Mouse (Mus musculus): ENCODE data around the gene Uba7.

The Uba7 gene

DNA sequence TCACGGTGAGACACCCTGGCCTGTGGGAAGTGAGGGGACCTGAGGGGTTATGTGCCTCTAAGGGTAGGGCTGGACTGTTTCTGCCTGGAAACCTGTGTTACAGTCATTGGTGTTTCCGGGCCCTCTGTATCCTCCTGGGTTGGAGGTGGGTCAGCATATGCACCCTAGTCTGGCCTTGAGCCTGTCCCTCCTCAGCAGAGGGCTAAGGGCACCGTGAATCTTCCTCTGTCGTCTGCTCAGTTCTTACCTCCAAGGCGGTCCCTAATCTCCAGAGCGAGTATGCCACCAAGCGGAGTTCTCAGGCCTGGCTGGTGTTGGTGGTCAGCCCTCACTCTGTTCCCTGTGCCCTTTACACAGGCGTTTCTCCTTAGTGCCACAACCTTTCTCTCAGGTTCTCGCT lies 12.4 kb upstream of the Uba7 start:
- DNase-seq (ENCODE audit: low spot score) = no peak

DNA sequence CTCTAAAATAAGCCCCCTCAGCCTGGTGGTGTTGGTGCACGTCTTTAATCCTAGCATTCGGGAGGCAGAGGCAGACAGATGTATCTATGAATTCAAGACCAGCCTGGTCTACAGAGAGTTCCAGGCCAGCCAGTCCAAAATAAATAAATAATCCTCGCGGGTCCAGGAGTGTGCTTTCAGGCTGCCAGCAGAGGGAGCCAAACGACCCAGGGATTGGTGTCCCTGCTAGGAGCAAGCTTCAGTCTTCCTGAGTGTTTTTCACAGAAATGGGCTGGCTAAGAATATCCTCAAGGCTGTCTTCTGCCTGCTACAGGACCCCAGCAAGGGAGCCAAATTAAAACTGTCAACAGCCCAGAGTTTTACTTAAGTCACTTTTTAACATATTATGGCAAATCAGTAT lies 11.6 kb upstream of the Uba7 start:
- DNase-seq (ENCODE audit: low spot score) = peak; percentile 80

DNA sequence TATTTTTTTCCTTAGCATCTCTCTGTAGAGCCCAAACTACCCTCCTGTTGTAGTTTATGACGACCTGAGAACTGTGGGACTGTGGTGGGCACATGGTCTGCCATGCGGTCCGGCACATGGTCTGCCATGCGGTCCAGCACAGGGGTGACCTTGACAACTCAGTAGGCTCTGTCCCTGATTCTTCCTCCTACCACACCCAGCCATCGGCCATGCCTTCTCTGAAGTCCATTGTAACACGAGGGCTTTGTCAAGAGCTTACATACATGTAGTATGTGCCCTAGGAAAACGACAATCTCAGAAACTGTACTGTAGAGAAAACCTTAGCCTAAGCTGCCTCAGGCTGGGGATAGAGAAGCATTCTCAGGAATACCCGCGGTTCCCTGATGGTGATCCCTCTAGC lies 10.6 kb upstream of the Uba7 start:
- DNase-seq (ENCODE audit: low spot score) = no peak

DNA sequence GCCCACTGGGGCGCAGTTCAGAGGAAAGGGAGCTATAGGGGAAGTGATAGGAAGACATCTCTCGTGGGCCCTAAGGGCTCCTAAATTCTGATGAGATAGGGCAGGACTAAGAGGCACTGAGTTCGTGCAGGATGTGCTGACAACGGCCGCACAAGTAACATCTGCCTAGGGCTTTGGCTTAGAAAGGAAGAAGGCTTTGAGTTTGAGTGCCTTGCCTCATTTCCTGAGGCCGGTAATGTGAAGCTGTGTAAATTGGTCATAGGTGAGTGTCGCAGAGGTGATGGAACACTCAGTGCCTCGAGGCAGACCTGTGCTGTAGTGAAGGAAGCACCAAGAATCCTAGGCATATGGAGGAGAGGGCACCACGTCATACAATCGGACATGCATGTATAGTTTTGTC lies 8.6 kb upstream of the Uba7 start:
- no peak for DNase-seq (ENCODE audit: low spot score)

DNA sequence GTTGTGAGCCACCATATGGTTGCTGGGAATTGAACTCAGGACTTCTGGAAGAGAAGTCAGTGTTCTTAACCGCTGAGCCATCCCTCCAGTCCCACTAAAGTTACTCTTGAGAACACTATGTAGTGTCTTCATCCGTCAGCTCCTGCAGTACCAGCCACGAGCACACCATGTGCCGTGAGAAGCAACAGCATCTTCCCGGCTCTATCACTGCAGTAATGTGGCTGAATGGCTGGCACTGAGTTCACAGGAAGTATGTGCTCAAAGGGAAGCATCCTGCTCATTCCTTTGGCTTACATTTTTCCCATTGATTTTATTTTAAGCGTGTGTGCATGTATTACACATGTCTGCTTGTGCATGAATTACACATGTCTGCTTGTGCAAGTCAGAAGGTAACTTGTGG lies 7.9 kb upstream of the Uba7 start:
- no peak for DNase-seq (ENCODE audit: low spot score)

DNA sequence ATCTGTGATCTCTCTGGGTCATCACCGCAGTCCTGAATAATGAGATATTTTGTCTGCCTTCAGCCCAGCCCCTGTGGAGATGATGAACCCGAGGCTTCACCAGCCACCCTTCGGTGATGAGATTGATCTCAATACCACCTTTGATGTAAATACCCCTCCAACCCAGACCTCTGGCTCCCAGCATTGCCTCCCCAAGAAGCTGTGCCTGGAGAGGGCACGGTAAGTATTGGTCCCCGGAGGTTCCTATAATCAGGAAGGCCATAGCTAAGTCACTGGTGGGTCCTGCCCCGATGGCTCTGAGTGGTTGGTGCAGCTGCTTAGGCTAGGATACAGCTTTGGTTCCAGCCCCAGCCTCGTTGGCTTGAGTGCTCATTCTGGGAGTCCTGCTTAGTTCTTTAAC lies 6.8 kb upstream of the Uba7 start:
- DNase-seq (ENCODE audit: low spot score) = no peak

DNA sequence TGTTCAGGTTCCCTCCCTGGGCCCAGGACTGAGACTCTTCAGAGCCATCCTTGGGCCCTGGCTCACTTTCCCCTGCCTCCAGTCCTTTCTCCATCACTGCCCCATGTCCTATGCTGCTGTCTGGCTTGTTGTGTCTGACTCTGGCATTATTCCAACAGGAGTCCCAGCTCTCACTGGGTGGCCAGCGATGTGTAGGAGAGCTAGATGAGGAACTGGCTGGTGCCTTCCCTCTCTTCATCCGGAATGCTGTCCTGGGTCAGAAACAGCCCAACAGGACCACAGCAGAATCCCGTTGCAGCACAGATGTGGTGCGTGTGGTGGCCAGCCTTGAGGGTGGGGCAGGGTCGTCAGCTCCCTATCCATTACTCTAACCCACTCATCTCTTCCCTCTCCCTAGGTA lies 5.0 kb upstream of the Uba7 start:
- DNase-seq (ENCODE audit: low spot score) = no peak

DNA sequence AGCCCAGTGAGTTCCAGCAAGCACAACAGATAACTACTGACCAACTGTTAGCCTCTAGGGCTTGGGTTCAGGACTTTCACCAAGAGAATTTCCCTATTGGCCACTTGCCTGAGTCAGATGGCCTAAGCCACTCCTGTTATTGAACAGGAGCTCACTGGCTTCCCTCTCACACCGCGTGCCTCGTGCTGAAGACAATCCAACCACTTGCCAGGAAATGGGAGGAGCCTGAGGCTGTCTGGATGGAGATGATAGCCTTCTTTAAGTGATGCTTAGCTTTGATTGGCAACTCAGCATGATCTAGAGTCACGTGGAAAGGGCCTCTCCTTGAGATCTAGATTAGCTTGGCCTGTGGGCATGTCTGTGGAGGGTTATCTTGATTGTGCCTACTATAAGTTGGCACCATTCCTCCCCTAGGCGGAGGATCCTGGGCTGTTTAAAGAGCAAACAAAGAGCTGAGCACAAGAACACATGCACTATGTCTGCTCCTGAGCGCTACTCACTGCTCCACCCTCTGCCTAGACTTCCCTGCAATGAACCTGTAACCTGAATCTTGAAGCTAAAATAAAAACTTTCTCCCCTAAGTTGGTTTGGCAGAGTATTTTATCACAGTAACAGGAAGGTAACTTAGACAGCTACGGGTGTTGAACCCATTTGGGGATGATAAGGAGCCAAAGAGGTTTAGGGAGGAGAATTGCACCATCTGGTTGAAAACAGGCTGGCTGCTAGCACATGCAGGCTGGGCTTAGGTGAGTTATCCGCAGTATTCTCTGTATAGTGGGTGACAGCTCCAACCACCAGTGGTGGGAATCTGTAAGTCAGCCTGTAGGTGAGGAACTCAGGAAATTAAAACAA lies 3.4 kb upstream of the Uba7 start:
- DNase-seq (ENCODE audit: low spot score) = no peak

DNA sequence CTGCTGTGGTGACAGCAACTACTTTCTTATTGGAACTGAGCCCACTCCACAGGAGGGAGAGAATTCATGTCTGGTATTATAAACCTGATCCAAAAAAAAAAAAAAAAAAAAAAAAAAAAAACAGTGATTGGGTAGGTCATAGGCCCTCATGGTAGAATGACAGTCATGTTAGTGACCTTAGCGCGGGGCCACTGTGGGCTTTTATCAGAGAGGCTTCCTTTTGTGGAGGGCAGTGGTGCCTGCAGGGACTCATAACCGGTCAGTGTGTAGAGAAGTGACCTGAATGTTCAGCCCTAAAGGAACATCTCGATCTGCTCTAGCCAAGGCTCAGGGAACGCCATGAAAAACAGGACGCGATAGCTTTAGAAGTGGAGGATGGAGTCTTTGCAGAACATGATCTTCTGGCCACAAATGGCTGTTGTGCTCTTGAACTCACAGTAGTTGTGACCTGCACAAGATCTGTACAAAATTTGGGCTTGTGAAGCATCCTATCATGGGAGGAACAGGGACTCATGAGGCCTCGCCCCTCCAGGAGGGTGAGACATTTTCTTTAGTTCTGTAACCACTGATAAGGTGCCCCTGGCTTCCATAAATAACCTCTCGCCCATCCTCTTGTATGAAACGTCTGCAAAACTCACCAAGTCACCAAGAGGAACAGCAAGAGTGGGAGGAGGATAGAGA lies 674 bp upstream of the Uba7 start:
- no peak for DNase-seq (ENCODE audit: low spot score)

DNA sequence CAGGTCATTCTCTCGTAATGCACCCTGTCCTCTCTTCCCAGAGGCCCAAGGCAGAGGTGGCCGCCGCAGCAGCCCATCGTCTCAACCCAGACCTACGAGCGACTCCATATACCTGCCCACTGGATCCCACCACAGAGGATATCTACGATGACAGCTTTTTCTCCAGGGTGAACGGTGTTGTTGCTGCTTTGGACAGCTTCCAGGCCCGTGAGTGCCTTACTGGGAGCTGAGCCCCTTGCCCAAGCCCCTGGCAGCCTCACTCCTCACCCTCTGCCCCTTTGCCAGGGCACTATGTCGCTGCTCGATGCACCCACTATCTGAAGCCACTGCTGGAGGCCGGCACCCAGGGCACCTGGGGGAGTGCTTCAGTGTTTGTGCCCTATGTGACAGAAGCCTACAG lies 3.5 kb downstream of the Uba7 start:
- no peak for DNase-seq (ENCODE audit: low spot score)

DNA sequence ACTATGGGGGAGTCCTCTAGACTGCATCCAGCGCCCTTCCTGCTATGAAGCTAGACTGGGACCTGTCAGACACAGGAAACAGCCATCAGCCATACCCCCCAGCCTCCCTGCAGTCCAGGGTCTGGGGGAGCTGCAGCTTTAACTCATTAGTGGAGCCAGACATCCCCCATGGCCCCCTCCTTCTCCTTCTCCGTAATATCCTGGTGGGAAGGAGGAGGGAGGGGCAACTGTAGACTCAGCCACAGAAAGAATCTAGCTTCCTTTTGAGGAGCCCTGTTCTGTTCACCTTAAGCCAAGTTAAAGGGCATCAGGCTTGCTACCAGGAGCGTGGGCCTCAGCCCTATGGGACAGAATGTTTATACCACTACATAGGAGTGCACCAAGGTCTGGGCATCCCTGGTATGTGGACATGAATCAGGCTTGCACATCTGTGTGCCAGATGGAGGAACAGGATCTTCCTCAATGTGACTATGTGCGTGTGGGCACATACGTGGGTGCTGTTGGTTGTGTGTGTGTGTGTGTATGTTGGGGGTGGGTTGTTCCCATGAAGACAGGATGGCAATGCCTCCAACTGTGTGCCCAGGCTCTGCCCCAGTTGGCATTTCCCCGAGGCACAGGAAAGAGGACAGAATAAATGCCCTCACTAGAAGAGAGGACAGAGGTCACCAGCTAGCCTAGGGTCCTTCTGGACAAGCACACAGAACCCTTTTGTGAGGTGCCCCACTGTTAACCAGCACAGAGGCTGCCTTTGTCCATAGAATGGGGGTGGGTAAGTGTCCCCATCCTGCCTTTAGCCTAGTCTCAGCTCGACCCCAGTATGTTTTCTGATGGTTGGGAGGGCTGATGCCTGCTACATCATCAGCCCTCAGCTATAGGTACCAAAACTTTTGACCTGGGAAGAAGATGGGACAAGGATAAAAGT lies 6.6 kb downstream of the Uba7 start:
- no peak for DNase-seq (ENCODE audit: low spot score)

DNA sequence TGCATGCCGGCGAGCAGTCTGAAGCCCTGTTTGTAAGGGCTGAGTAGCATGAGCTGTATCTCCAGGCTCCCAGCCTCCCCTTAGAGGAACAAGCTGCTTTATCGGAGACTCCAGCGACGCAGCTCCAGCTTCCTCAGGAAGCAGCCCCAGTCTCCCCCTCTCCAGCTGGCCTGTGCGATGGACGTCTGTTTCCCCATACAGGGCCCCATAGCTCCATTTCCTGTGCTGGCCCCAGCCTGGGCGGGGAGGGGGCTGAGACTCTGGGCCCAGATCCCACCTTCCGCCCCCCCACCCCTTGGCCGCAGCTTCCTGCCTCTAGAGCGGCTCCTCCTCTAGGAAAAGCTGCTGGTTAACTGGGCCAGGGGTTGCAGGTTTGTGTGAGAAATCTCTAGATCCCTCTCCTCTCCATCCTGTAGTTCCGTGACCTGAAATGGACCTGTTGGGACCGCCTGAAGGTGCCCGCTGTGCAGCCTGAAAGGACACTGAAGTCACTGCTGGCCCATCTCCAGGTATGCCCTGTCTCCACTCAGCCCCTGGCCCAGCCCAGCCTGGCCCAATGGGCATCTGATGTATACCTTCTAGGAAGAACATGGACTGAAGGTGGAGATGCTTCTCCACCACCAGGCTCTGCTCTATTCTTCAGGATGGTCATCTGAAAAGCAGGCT lies 7.5 kb downstream of the Uba7 start, which contains the start of gene Gm20661:
Gene Gm20661 (plus strand): TSS at position 378 of the 666 bp plus-strand sequence.
- no peak for DNase-seq (ENCODE audit: low spot score)

DNA sequence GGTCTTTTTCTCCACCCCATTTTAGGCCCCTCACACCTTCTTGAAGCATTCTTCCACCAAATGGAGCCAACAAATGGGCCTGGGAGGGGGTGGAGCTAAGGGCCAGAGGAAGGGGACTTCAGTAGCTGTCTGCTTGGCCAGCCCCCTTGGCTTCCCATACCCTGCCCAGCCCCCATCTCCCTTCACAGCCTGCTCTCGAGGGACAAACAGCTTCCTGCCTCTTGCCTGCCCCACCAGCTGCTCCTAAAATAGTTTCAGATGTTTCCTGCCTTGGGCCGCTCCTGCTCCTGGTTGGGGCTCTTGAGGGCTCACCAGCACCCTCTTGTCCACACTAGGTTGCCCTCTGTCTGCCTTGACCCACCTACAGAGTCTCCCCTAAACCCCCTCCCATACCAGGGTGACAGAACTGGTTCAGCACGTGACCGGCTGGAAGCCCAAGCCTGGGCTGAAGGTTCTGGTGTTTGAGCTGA lies 8.2 kb downstream of the Uba7 start:
- peak; percentile 44 for DNase-seq (ENCODE audit: low spot score)

DNA sequence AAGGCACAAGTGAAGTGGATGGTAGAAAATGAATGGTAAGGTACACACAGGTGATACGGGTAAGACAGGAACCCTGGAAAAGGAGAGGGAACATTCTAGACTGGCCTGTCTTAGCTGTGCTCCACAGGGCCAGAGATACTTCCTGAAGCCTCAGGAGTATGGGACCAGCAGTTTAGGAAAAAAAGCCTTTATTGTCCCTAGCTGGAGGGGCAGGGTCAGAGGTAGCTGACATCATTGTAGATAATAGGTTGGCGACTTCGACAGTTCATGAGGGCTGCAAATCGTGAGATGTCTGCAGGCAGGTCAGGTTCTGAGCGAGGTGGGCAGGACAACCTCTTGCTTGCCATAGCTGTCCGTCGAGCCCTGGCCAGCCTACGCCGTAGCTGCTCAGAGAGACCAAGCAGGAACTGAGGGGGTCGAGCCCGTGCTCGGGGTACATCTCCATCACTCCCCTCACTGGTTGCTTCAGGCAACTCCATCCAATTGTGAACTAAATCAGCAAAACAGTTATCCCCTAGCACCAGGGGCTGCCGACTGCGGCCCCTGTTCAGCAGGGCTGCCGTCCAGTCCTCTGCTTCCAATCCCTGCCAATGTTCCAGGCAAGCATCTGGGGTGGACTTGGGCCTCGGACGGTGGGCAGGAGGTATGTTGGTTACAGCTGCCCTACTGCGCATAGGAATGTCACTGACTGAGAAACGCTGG lies 8.9 kb downstream of the Uba7 start:
- no peak for DNase-seq (ENCODE audit: low spot score)

DNA sequence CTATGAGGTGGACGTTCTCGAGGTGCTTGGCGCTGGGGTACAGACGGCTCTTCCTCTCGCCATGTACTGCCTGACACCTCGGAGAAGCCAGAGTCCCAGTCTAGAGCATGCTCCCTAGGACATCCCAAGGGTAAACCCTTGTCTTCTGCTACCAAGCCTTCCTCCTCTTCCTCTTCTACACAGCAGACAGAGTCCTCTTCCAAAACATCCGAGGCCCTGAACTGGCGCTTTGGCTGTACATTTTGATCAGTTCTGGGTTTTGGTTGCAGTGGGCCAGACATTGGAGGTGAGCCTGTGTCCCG lies 9.4 kb downstream of the Uba7 start:
- no peak for DNase-seq (ENCODE audit: low spot score)

DNA sequence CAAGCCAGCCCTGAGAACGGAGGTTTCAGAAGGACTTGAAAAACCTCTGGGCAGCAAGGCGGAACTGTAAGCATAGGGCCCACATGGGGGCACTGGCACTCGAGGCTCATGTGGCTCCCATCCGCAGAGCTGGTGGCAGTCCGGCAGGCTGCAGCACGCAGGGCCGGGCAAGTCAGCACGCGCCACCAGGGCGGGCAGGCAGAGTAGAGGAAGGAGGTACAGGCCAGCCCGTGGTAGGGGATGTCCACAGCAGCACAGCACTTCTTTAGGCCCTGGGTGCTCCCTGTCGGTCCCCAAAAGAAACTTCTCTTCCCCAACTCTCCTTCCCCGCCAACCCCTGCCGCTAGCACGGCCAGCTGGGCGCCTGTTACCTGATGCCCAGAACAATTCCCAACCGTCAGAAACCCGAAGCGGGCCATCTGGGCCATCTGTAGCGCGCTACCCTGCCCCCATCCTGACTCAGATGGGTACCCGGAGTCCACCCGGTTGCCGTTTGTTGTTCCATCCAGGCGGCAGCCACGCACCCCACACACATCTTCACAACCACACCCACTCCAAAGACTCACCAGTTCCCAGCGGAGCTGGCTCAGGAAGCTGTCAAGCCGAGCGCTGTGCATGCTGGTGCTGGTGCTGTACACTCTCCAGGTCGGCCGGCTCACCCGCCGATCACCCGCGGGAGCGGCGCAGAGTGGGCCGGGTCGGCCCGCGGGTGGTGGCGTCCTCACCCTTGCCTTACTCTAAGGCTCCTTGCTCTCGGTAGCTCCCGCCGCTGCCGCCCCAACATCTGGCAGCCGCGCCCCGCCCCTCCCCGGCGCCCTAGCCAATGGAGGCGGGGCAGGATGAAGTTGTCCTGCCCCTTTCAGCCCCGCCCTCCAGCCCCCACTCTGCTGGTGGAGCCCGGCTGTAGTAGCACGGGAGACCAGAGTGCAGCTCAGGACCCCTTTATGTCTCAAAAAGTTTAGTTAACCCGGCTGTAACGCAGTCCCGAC lies 10.1 kb downstream of the Uba7 start, which contains the start of gene Inka1:
Gene Inka1 (minus strand): TSS at position 749 of the 989 bp plus-strand sequence.
- DNase-seq (ENCODE audit: low spot score) = peak; percentile 89

DNA sequence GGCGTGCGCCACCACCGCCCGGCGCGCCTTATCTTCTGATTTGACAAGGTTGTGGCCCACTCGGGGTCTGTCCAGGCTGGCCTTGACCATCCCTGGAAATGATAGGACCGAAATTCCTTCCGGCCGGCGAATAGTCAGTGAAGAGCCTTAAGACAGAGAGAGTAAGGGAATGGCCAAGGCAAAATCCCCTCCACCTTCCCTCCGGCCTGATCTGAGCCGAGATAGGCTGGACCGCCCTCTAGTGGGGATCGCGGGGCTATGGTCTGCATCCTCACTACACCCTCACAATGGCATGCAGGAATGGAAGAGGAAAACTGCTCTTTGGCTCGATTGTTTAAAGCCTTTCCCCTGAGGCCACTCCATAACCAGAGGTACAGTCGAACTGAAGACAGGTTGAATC lies 11.1 kb downstream of the Uba7 start:
- peak; percentile 79 for DNase-seq (ENCODE audit: low spot score)

DNA sequence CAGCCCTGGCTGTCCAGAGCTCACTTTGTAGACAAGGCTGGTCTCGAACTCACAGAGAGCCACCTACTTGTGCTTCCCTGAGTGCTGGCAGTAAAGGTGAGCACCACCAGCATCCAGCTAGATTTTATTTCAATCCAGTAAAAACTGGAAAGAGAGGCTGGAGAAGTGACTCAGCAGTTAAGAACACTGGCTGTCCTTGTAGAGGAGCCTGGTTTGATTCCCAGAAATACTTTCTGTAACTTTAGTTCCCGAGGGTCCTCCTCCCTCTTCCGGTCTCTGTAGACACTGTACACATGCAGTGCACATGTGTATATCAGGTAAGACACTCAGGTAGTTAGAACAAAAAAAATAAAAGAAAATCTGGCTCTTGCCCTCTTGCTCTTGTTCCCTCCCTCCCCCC lies 12.6 kb downstream of the Uba7 start:
- no peak for DNase-seq (ENCODE audit: low spot score)

DNA sequence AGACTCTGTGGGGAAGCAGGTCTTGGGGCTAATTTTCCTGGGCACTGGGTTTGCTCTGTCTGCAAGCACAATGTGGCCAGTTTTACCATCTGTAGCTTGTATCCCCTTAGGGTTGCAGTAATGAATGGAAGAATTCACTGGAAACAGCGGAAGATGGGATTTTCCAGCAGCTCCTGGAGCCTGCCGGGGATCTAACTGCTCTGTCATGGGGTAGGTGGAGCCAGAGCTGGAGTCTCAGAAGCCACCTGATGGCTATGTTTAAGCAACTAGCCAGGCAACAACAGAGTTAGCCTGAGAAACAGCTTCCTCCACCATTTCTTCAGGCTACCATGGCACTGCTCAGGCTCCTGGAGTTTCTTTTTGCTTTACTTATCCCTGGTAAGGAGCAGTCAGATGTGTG lies 16.9 kb downstream of the Uba7 start, which contains the start of gene Cdhr4:
Gene Cdhr4 (plus strand): TSS at position 301 of the 400 bp plus-strand sequence.
- DNase-seq (ENCODE audit: low spot score) = no peak

DNA sequence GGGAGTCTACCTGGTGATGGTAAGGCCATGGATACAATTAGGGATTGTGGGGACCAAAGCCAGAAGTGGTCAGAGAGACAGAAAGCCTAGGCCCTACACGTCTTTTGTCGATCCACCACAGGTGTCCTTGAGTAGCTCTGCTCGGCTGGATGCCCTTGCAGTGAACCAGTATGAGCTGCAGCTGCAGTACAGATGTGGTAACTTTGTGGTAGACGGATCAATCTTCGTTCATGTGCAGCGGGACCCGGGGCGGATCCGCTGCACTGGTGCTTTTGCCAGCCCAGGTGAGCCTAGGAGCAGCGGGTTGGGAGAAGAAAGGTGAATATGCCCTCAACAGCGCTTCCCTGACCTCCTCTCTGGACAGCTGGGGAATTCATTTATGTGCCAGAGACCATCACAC lies 17.7 kb downstream of the Uba7 start:
- DNase-seq (ENCODE audit: low spot score) = no peak
